Mouse (Mus musculus) inflammation-experienced regulatory T-cells, adult 6 months (primary cell): Measurements from ENCODE around the gene Cyp2c39. TPM values are rescaled to one million over a fixed set of nuclear protein-coding genes. Genes with fewer than 3 reads are reported as not detected.
"Not testable (repeated sequence)": the region's sequence is repeated elsewhere in the genome, so short reads cannot be mapped to it uniquely, and the experiment has no call there.

Experiments
- ATAC-seq: one replicate; pipeline ENCODE4 v1.8.0; 2017
- polyA plus RNA-seq, 3 experiments: library from polyadenylated mRNA; unstranded; fragments of 100-300 nt; shearing (Covaris generic); gene quantifications; one replicate each; pipeline ENCODE4 v1.2.1; 2017

The Cyp2c39 gene
- not detected for polyA plus RNA-seq

DNA sequence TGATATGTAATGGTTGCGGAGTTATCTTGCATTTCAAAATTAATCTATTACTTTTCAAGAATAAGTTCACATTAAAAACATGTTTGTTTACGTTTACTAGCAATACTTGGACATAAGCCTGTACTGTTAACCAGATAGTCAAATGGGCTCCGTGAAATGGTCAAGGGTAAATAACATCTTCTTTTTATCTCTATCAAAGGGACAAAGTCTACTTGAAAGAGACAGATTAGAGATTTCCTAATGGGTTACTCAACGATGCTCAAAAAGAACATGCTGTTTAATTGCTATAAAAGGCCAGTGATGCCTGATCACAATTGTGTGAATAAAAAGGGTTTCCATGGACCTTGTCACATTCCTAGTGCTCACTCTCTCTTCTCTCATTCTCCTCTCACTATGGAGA lies at the start of gene Cyp2c39:
Cyp2c39 (plus strand) TSS at position 329 of the 400 bp plus-strand sequence.
- no peak for ATAC-seq

DNA sequence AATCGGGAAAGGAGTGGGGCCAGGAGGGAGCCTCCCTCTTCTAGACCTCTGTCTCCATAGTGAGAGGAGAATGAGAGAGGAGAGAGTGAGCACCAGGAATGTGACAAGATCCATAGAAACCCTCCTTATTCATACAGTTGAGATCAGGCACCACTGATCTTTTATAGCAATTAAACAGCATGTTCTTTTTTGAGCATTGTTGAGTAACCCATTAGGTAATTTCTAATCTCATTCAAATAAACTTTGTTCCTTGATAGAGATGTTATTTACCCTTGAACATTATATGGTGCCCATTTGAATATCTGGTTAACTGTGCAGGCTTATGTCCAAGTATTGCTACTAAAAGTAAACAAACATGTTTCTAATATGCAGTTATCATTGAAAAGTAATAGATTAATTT lies 47.7 kb upstream of the Cyp2c39 start, which contains the start of gene Cyp2c38:
Cyp2c38 (minus strand) TSS at position 135 of the 400 bp plus-strand sequence.
- no peak for ATAC-seq

DNA sequence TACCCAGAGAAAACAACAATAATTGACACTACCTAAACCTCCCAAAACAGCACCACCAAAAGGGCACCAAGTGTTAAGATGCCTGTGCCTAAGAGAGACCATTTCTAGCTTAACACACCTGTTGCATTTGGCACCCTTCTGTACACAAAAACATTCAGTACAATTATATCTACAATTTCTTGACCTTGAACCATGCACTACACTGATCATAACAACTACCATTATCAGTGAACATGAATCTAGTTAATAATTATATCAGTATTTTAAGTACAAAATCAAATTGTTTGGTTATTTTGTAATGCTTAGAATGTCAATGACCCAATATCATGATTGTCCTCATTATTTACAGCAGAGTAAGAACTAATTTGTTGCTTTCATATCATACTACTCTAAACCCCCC lies 46.7 kb upstream of the Cyp2c39 start:
- ATAC-seq: no peak

DNA sequence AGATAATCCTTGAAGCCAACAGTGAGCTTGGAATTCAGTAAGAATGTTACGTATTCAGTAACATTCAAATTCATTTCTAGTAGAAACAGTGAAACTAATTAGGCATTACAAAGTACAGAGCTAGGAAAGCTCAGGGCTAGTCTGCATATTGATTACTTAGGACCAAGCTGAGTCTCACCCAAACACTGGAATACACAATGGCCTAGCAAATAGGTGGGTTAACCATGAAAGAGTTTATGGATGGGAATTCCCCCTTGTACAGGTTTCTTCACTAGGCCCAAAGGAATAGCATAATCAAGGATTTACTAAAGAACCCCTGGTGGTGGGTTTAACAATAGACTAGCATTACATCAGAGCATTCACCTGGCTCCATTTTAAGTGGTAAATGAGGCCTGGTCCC lies 26.7 kb upstream of the Cyp2c39 start:
- not testable (repeated sequence) for ATAC-seq

DNA sequence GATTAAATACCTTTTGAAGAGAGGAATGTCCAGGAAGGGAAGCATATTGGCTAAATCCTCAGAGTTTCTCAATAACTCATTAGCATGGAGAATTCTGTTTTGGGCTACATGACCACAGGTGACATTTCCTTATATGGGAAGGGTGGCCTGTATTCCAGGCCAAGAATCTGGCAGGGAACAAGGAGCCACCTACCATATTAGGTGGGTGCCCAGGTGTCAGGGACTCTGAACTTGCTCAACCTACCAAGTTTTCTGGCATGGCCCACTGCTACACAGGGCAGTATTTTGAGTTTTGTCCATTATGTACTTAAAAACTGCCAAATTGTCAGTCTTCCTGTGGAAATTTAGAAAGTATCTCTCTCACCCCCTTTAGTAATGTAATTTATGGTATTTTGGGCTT lies 4.3 kb upstream of the Cyp2c39 start:
- ATAC-seq: no peak

DNA sequence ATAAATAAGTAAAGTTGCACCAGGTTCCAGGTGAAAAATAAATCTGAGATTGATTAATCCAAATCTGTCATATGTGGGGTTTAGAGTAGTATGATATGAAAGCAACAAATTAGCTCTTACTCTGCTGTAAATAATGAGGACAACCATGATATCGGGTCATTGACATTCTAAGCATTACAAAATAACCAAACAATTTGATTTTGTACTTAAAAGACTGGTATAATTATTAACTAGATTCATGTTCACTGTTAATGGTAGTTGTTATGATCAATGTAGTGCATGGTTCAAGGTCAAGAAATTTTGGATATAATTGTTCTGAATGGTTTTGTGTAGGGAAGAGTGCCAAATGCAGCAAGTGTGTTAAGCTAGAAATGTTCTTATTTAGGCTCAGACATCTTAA lies 1.1 kb upstream of the Cyp2c39 start:
- no peak for ATAC-seq

Other genes with a start within 250 kb of the Cyp2c39 start
- not detected for gene Cyp2c29, start 241.5 kb upstream of the Cyp2c39 start, polyA plus RNA-seq
- gene Cyp2c38, start 47.8 kb upstream of the Cyp2c39 start, polyA plus RNA-seq: not detected
- gene Cyp2c67, start 138.2 kb downstream of the Cyp2c39 start, polyA plus RNA-seq: not detected
- not detected for gene Cyp2c68, start 230.2 kb downstream of the Cyp2c39 start, polyA plus RNA-seq